Mouse (Mus musculus): ENCODE results near the gene Ift140. TPM values are rescaled to one million over a fixed set of nuclear protein-coding genes. Genes with fewer than 3 reads are reported as not detected.

Gene Ift140
- polyA plus RNA-seq, 1 experiment from 2014 or later: 18.7 TPM

- Histone ChIP-seq H3K4me1 (ENCODE audit: control insufficient read depth, insufficient read depth, low read length) (peaks cover 9% of the 10 kb centered on the region; the same call in 1 of the 2 replicates), H3K36me3 (ENCODE audit: control insufficient read depth, insufficient read depth, low read length) (peaks cover 11% of the 10 kb centered on the region; the same call in 1 of the 2 replicates), H3K27me3 (ENCODE audit: control insufficient read depth, insufficient read depth, low read length) (no peaks in the 10 kb centered on the region), H3K9me3 (ENCODE audit: control insufficient read depth, low read depth, low read length) (no peaks in the 10 kb centered on the region), H3K4me3 (ENCODE audit: low read depth, low read length) (peak overlapping the region; percentile 97), H3K27ac (ENCODE audit: low read length) (peak overlapping the region; percentile 80), H3K4me2 (replicated peaks; ENCODE audit: low read depth, low read length) (peak overlapping the region; percentile 73), H3K9ac (replicated peaks; ENCODE audit: low read depth, low read length) (peak overlapping the region; percentile 65)
- ATAC-seq (ENCODE audit: insufficient number of reproducible peaks, insufficient read depth, low FRiP score, low read depth): peak; percentile 80
- under 1% methylated on average over 55 of the region's 55 CpGs for WGBS
These were observed 627 bp downstream of the Ift140 start for GRCm38 (mm10) chr17:25016292-25017132.

DNA sequence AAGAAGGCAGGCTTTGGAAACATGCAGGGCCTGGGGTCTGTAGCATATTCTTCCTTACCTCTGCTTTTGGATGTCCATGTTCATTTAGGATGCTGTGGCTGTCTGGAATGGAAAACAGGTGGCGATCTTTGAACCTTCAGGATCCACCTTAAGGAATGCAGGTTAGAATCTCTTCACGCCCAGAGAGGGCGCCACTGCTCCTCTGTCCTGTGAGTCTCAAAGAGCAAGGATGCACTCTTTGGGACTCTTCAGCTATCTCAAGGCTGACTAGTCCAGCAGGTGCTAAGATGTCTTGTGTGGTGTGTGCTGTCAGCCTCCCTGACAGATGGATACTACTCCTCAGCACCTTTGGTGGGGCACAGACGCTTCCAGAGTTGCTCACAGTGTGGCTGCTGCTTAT lies 20.3 kb downstream of the Ift140 start:
- H3K4me3 ChIP-seq (ENCODE audit: low read depth, low read length): no peak overlapping the region
- ATAC-seq (ENCODE audit: insufficient number of reproducible peaks, insufficient read depth, low FRiP score, low read depth): no peak
- no peak overlapping the region for H3K9ac ChIP-seq (replicated peaks; ENCODE audit: low read depth, low read length)
- H3K4me2 ChIP-seq (replicated peaks; ENCODE audit: low read depth, low read length): no peak overlapping the region
- H3K36me3 ChIP-seq (ENCODE audit: control insufficient read depth, insufficient read depth, low read length): peaks cover 19% of the 10 kb centered on the region; the same call in 1 of the 2 replicates
- no peaks in the 10 kb centered on the region for H3K9me3 ChIP-seq (ENCODE audit: control insufficient read depth, low read depth, low read length)
- H3K27ac ChIP-seq (ENCODE audit: low read length): no peak overlapping the region
- 59% methylated on average over 4 of the region's 4 CpGs for WGBS
- no peaks in the 10 kb centered on the region for H3K4me1 ChIP-seq (ENCODE audit: control insufficient read depth, insufficient read depth, low read length)
- no peaks in the 10 kb centered on the region for H3K27me3 ChIP-seq (ENCODE audit: control insufficient read depth, insufficient read depth, low read length)

DNA sequence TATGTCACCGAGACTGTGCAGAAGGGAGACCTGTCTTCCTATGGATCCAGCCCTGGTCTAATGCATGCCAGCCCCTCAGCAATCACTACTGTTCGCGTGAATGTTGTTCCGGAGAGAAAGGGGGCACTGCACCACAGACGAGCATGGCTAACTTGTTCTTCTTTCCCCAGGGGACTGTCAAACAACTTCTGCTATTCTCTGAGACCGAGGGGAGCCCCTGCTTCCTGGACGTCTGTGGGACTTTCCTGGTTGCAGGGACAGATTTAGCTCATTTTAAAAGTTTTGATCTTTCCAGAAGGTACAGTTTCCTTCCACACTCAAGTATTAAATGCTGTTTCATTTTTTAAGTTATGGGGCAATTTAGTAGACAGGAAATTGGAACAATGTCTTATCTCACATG lies 29.0 kb downstream of the Ift140 start:
- Histone ChIP-seq H3K4me1 (ENCODE audit: control insufficient read depth, insufficient read depth, low read length) (no peaks in the 10 kb centered on the region), H3K36me3 (ENCODE audit: control insufficient read depth, insufficient read depth, low read length) (peaks cover 8% of the 10 kb centered on the region)
- no peak for ATAC-seq (ENCODE audit: insufficient number of reproducible peaks, insufficient read depth, low FRiP score, low read depth)

DNA sequence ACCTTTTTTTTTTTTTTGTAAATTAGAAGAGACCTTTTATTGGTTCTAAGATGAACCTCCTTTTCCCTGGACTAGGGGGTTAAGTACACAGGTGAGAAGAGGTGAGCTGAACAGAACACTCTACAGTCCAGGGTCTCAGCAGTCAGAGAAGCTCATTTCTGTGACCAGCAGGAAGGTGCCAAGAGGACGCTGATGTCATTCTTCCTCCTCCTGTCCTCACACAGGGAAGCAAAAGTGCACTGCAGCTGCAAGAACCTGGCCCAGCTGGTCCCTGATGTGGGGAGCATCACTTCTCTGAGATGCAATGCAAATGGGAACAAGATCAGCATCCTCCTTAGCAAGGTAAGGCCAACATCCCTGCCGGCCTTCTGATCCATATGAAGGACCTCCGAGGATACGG lies 29.4 kb downstream of the Ift140 start:
- Histone ChIP-seq H3K36me3 (ENCODE audit: control insufficient read depth, insufficient read depth, low read length) (peaks cover 8% of the 10 kb centered on the region), H3K4me1 (ENCODE audit: control insufficient read depth, insufficient read depth, low read length) (no peaks in the 10 kb centered on the region), H3K4me2 (replicated peaks; ENCODE audit: low read depth, low read length) (no peak overlapping the region), H3K4me3 (ENCODE audit: low read depth, low read length) (no peak overlapping the region), H3K9ac (replicated peaks; ENCODE audit: low read depth, low read length) (no peak overlapping the region), H3K9me3 (ENCODE audit: control insufficient read depth, low read depth, low read length) (no peaks in the 10 kb centered on the region), H3K27ac (ENCODE audit: low read length) (no peak overlapping the region), H3K27me3 (ENCODE audit: control insufficient read depth, insufficient read depth, low read length) (no peaks in the 10 kb centered on the region)
- no peak for ATAC-seq (ENCODE audit: insufficient number of reproducible peaks, insufficient read depth, low FRiP score, low read depth)
- 85% methylated on average over 4 of the region's 4 CpGs for WGBS

More for the DNA sequence above, 29.0 kb downstream of the Ift140 start:
- H3K27ac ChIP-seq (ENCODE audit: low read length): no peak overlapping the region
- WGBS: 71% methylated on average over 7 of the region's 7 CpGs
- no peak overlapping the region for H3K4me3 ChIP-seq (ENCODE audit: low read depth, low read length)
- no peak overlapping the region for H3K9ac ChIP-seq (replicated peaks; ENCODE audit: low read depth, low read length)
- H3K9me3 ChIP-seq (ENCODE audit: control insufficient read depth, low read depth, low read length): no peaks in the 10 kb centered on the region
- H3K4me2 ChIP-seq (replicated peaks; ENCODE audit: low read depth, low read length): no peak overlapping the region
- H3K27me3 ChIP-seq (ENCODE audit: control insufficient read depth, insufficient read depth, low read length): no peaks in the 10 kb centered on the region

DNA sequence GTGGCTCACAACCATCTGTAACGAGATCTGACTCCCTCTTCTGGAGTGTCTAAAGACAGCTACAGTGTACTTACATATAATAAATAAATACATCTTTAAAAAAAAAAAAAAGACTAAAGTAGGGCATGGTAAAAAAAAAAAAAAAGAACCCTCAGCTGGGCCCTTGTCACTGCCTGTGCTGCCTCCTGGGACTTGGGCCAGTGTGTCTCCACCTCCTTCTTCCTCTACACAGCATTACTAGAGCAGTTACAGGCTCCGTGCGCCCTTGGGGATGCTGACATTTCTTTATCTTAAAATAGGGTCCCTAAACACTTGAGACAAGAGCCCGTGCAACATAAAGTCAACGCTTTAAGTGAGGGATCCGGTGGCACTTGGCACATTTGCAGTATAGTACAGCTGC lies 31.3 kb downstream of the Ift140 start:
- no peak overlapping the region for H3K27ac ChIP-seq (ENCODE audit: low read length)
- no peak for ATAC-seq (ENCODE audit: insufficient number of reproducible peaks, insufficient read depth, low FRiP score, low read depth)
- no peak overlapping the region for H3K9ac ChIP-seq (replicated peaks; ENCODE audit: low read depth, low read length)
- H3K27me3 ChIP-seq (ENCODE audit: control insufficient read depth, insufficient read depth, low read length): no peaks in the 10 kb centered on the region
- no peak overlapping the region for H3K4me3 ChIP-seq (ENCODE audit: low read depth, low read length)
- H3K4me2 ChIP-seq (replicated peaks; ENCODE audit: low read depth, low read length): no peak overlapping the region
- WGBS: 90% methylated on average over 5 of the region's 6 CpGs
- no peaks in the 10 kb centered on the region for H3K9me3 ChIP-seq (ENCODE audit: control insufficient read depth, low read depth, low read length)
- peaks cover 5% of the 10 kb centered on the region for H3K36me3 ChIP-seq (ENCODE audit: control insufficient read depth, insufficient read depth, low read length)
- H3K4me1 ChIP-seq (ENCODE audit: control insufficient read depth, insufficient read depth, low read length): no peaks in the 10 kb centered on the region

GRCm38 (mm10) chr17:25053274-25053673 lies 37.4 kb downstream of the Ift140 start:
- no peak overlapping the region for H3K4me3 ChIP-seq (ENCODE audit: low read depth, low read length)
- H3K27me3 ChIP-seq (ENCODE audit: control insufficient read depth, insufficient read depth, low read length): no peaks in the 10 kb centered on the region
- H3K27ac ChIP-seq (ENCODE audit: low read length): no peak overlapping the region
- no peak overlapping the region for H3K9ac ChIP-seq (replicated peaks; ENCODE audit: low read depth, low read length)
- no peak overlapping the region for H3K4me2 ChIP-seq (replicated peaks; ENCODE audit: low read depth, low read length)
- no peak for ATAC-seq (ENCODE audit: insufficient number of reproducible peaks, insufficient read depth, low FRiP score, low read depth)
- 81% methylated on average over 9 of the region's 9 CpGs for WGBS
- H3K36me3 ChIP-seq (ENCODE audit: control insufficient read depth, insufficient read depth, low read length): peaks cover 16% of the 10 kb centered on the region; the same call in 1 of the 2 replicates
- no peaks in the 10 kb centered on the region for H3K9me3 ChIP-seq (ENCODE audit: control insufficient read depth, low read depth, low read length)
- H3K4me1 ChIP-seq (ENCODE audit: control insufficient read depth, insufficient read depth, low read length): no peaks in the 10 kb centered on the region

DNA sequence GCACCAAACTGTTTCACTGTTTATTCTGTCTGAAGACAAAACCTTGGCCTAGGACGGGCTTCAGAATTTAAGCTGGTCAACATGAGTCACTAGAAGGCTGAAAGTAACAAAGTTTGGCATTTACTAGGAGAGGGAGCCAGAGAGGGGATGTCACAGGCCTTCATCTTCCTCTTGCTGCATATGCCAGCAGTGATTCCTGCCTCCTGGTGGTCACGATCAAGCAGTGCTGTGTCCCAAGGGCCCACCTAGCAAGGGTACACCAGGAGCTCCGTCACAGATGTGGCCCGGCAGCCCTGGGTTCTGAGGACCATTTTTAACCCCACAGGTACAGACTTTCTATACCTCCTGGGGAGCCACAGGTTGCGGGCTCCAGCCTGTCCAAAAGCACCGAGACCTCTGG lies 41.2 kb downstream of the Ift140 start:
- Histone ChIP-seq H3K9ac (replicated peaks; ENCODE audit: low read depth, low read length) (no peak overlapping the region), H3K9me3 (ENCODE audit: control insufficient read depth, low read depth, low read length) (no peaks in the 10 kb centered on the region), H3K27me3 (ENCODE audit: control insufficient read depth, insufficient read depth, low read length) (no peaks in the 10 kb centered on the region), H3K4me2 (replicated peaks; ENCODE audit: low read depth, low read length) (no peak overlapping the region), H3K4me3 (ENCODE audit: low read depth, low read length) (no peak overlapping the region), H3K36me3 (ENCODE audit: control insufficient read depth, insufficient read depth, low read length) (peaks cover 20% of the 10 kb centered on the region), H3K4me1 (ENCODE audit: control insufficient read depth, insufficient read depth, low read length) (no peaks in the 10 kb centered on the region), H3K27ac (ENCODE audit: low read length) (no peak overlapping the region)
- no peak for ATAC-seq (ENCODE audit: insufficient number of reproducible peaks, insufficient read depth, low FRiP score, low read depth)
- 86% methylated on average over 6 of the region's 6 CpGs for WGBS

- H3K4me3 ChIP-seq (ENCODE audit: low read depth, low read length): no peak overlapping the region
- peaks cover 13% of the 10 kb centered on the region for H3K36me3 ChIP-seq (ENCODE audit: control insufficient read depth, insufficient read depth, low read length)
- WGBS: 78% methylated on average over 4 of the region's 4 CpGs
- H3K27ac ChIP-seq (ENCODE audit: low read length): no peak overlapping the region
- ATAC-seq (ENCODE audit: insufficient number of reproducible peaks, insufficient read depth, low FRiP score, low read depth): no peak
- no peaks in the 10 kb centered on the region for H3K27me3 ChIP-seq (ENCODE audit: control insufficient read depth, insufficient read depth, low read length)
- H3K9ac ChIP-seq (replicated peaks; ENCODE audit: low read depth, low read length): no peak overlapping the region
- no peaks in the 10 kb centered on the region for H3K9me3 ChIP-seq (ENCODE audit: control insufficient read depth, low read depth, low read length)
- no peaks in the 10 kb centered on the region for H3K4me1 ChIP-seq (ENCODE audit: control insufficient read depth, insufficient read depth, low read length)
- no peak overlapping the region for H3K4me2 ChIP-seq (replicated peaks; ENCODE audit: low read depth, low read length)
These were observed 47.4 kb downstream of the Ift140 start for GRCm38 (mm10) chr17:25063261-25063660.
